Mouse (Mus musculus) heart, adult 18-20 months (tissue): ENCODE measurements at regions not wholly inside any gene's neighbourhood (a gene's known extent, or its start where the extent isn't known, plus 50 kb on each side); places are given as distances from the start of the nearest gene placed in this dataset.
"Not testable (repeated sequence)": the region's sequence is repeated elsewhere in the genome, so short reads cannot be mapped to it uniquely, and the experiment has no call there.

Experiments
- DNase-seq, 2 experiments: peaks; one replicate each; pipeline ENCODE4 v3.0.0; 2021 to 2022; ENCODE audit warnings: mixed read lengths in 1 of 2

DNA sequence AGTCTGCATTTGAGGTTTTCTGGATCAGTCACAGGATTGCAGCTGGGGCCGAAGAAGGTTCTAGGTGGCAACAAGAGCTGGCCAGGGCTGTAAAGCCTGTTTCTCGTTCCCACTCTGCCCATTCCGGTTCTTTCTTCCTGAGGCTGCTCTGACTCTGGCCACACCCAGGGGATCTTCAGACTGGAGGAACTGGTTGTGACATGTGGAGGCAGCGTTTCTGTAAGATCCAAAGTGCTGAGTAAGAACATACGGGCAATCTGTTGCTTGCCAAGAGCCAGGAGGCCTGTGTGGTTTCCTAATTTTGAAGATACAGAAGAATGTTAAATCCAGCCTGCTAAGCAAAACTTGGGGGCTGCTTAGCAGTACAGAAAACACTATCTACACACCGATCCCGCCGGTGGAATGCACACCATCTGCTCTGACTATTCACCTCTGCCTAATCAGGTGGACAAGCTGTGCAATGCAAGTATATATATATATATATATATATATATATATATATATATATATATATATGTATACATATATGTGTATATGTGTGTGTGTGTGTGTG lies 99.3 kb upstream of the Bmp2k start:
- peak in 1 of 2 experiments; percentile 75 for DNase-seq

DNA sequence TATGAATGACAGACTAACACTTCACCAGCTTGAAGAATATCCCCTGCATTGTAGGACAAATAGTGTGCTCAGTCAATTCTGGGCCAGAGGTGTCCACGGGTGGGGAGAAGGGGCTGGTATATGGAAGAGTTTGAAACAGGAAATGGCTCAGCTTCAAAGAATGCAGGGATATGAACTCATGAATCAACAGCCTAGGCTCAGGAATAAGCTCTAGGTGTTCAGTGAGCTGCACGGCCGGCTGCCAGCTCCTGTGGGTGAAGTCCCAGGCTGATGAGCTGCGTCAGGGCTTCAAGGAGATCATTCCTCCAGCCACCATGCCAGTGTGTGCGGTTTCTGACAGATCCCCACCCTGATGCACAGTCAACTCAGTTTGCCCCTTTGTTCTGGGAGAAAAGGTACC lies 98.8 kb upstream of the Bmp2k start:
- DNase-seq, result no peak

DNA sequence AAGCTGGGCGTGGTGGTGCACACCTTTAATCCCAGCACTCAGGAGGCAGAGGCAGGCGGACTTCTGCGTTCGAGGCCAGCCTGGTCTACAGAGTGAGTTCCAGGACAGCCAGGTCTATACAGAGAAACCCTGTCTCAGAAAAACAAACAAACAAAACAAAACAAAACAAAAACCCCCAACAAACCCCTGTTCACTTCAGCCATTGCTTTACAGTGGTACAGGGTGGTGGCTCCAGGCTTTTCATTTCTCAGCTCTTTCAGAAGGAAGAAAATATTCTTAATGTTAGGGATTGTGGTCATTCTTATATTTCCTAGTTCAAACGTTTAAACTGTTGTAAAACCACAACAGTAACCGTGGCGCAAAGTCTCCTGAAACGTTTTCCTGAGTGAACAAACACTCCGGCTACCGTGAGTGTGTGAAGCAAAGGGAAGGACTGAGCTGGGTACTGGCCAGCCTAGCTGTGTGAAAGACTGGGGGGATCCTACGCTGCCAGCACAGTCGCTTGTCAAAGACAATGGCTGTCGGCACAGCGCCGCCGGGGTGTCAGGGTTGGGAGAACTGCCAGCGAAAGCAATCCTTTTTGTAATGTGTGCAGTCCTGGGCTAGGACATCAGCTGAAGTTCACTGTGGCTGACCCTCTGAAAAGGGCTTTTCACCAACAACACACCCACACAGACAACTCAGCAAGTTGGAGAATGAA lies 91.8 kb upstream of the Bmp2k start:
- peak; percentile 46 to 51 for DNase-seq

DNA sequence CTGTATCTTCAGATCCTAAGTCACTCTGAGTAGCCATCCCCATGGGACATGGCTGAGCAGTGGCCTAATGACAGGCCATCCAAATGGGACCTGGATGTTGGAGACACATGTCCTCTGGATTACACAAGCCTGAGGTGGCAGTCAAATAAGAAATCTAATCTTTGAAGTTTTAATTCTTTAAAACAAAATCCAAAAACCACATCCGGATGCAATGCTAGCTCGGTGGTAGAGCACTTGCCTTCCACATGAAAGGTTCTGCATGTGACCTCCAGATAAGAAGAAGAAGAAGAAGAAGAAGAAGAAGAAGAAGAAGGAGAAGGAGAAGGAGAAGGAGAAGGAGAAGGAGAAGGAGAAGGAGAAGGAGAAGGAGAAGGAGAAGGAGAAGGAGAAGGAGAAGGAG lies 89.1 kb upstream of the Bmp2k start:
- DNase-seq, result not testable (repeated sequence)

DNA sequence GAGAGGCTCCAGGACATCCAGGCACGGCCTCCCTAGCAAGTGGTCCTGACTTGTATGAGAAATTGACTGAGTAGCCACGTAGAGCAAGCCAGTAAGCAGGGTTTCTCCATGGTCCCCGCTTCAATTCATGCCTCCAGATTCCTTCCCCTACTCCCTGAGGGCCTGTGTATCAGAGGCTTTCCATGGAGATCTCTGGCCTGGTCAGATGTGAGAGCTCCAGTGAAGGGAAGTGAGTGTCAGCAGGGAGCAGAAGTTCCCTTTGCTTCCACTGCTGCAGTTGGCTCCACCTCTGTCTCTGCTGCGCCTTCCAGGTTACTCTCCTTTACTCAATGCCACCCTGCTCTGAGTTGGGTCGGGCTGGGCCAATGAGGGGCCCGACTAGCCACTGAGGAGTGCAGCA lies 88.3 kb upstream of the Bmp2k start:
- peak in 1 of 2 experiments; percentile 35 for DNase-seq

DNA sequence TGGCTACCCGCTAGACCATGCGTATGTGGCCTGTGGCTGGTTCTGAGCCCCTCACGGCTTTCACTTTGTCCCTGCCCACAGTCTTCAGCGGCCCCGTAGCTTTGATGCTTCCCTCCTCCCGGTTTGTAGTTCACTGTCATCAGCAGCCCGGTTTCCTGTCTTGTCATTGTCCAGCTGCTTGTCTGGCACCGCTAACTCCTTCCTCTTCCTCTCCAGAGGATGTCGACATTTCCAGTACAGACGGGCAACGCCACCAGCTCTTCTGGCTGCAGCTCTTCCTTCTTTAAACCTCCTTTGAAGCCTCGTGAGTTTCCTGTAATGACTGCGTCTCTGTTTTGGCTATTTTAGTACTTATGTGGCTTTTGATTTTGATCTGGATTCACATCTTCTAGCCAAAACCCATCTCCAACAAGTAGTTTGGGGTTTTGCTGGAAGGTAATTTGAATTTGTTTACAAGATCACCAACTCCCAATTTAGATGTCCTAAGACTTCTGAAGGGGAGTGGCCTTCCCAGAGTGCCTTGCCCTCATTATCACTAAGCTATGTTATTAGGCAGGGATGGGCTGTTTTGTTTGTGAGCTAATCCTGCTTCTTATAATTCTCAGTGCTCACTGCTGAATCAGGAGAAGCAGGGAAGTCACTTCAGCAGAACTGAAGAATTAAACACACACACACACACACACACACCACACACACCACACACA lies 85.8 kb upstream of the Bmp2k start:
- DNase-seq, result peak; percentile 84 to 92

DNA sequence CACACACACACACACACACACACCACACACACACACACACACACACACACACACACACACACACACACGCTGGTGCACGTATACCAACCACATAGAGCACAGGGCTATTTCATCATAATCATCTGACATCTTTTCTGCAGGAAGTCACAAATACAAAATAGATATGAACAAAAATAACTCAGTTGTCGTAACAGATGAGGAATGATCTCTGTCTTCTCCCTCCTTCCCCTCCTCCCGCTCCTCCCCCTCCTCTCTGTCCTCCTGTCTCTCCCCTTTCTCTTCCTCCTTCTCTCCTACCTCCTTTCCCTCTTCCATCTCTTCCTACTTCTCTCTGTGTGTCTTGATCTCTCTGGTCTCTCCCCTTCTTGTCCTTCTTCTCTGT lies 85.2 kb upstream of the Bmp2k start:
- peak in 1 of 2 experiments; percentile 38 for DNase-seq

DNA sequence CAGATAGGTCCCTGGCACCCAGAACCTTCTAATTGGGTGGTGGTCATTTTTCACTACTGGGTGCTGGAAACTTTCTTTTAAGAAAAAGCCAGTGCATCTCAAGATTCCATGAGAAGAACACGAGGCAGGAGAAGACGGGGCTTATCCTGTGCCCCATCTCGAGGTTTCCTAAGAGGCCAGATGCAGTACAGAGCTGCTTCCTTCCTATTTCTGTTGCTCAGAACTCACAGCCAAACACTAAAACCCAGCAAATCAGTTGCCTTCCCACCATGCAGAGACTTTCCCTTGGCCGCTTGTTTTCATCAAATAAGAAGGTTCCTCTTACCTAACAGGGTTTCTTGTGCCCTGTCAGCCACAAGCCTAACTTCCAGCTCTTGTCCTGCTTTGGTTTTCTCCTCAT lies 84.7 kb upstream of the Bmp2k start:
- peak; percentile 35 to 55 for DNase-seq

DNA sequence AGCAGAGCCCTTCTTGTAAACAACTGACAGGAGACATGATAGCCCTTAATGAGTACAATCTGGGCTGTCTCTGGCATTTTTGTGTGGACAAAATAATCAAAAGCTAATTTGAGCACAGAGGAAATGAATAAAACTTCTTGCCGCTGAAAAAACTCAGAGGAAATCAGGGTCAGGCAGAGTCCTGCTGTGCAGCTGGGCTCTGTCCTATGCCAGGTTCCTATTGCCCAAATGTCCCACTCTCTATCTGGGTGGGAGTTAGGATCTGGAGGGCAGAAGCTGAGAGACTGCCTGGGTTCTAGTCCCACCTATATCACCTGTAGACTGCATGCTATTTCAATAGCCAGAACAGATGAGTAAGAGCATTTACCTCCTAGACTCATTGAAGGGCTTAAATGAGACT lies 83.8 kb upstream of the Bmp2k start:
- peak in 1 of 2 experiments; percentile 32 for DNase-seq

DNA sequence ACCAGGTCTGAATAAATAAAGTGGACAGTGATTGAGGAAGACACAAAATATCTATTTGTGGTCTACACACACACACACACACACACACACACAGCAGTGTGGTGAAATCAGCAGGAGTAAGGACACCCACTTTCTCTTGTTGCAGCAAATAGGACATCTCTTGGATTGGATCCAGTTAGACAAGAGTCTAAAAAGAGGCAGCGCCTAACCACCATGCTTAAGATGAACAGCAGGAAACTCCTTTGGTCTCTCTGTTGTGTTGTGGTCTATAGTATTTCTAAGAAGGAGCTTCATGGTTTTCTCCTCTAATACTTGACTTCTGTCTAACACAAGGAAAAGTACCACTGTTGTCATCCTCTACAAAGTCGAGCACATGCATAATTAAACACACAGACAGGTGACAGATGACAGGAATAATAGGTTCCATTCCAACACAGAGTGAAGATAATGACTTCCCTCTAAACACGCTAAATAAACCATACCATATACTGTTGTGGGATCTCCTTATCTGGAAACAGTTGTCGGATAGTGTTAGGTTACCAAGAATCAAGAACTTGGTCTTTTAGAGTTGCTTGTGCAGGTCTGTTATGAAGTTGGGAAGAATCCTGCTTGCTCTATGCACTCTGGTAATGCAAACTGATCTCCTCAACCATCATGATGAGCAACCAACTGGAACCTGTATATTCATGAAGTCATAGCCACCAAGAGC lies 82.6 kb upstream of the Bmp2k start:
- no peak for DNase-seq

DNA sequence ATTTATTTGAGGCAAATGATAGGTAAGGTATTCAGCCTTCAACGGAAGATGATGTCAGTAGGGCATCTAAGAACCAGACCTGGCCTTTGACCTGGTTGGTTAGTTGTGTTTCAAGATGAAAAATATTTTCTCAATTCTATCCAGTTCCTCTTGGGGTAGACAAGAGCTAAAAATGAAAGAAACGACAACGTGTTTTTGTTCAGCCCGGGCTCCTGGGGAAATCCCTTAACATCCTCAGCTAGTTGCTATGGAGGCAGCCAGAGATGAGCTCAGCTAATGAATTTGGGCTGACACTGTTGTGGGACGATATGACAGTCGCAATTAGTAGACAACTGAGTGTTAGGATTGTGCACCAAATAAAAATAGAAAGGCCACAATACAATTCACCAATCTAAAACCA lies 80.6 kb upstream of the Bmp2k start:
- no peak for DNase-seq

DNA sequence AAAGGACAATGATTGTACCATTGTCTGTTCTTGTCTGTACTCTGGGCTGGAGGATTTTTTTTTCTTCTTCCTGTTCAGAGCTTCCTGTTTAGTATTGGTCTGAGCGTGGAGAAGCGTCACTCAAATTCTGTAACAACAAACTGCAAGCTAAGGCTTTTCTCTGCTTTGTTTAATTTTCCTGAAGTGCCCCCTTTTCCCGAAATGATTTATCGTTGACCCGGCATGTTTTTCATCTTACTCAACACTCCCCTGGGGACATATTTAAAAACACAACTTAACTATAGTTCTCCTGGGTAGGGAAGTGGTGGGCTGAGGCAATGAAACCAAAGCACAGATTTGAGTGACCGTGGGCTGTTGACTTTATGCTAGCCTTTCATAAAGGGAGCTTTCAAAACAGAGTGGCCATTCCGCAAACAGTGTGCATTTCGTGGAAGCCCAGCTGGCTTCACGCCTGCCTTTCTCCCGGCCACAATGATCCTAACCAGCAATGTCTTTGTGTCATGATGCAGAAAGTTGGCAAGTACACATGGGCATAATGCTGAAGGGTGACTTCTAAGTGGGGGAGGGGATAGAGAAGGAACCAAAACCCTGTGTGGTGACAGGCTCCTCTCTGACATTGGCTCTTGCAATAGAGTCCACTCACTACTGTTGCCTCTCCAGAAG lies 79.8 kb upstream of the Bmp2k start:
- peak in 1 of 2 experiments; percentile 56 for DNase-seq

DNA sequence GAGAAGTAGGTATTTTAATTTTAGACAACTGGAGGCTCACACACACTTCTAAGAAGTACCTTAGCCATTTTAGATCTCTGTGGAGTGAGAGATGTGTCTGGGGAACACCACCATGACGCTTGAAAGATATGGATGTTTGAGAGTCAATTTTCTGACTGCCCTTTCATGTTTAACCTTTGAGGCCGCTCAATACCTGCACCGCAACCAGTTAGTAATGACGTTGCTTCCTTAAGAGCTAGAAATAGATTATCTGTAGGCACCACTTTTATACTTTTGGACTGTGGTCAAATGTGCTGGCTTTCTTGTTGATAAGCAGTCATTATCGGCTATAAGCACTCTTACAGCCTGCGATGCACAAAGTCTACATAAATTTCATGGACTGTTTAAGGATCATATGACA lies 78.3 kb upstream of the Bmp2k start:
- DNase-seq, result no peak

DNA sequence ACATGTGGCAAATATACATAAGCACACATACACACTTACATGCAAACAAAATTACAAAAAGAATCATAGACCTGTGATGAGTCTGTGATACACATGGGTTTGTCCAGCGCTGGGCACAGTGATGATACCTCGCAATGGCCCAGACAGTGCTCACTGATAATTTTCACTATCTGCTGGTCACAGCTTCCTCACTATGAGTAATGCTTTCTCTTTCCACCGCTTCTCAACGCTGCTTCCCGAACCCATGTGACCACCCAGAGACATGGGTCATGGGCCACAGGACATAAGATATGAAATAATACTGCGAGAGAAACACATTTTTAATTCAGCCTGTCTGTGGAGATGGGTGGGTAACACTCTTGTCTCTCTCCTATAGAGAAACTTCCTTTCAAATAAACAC lies 76.5 kb upstream of the Bmp2k start:
- DNase-seq, result peak in 1 of 2 experiments; percentile 20

DNA sequence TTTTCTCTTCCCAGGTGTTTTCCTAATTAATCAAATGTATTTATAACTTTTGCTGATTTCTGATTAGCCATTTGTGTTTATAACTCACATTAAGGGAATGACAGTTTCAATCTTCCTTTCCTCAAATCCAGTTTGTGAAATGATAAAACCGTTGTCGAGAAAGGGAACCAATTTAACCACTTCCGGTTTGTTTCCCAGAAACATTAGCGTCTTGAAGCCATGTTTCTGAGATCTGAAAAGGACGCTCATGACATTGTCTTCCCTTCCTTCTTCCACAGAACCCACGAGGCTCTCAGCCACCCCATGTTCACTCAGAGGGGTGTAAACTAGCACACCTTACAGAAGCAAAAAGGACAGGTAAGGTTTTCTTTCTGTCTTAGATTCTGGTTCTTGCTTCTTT lies 76.0 kb upstream of the Bmp2k start:
- no peak for DNase-seq

DNA sequence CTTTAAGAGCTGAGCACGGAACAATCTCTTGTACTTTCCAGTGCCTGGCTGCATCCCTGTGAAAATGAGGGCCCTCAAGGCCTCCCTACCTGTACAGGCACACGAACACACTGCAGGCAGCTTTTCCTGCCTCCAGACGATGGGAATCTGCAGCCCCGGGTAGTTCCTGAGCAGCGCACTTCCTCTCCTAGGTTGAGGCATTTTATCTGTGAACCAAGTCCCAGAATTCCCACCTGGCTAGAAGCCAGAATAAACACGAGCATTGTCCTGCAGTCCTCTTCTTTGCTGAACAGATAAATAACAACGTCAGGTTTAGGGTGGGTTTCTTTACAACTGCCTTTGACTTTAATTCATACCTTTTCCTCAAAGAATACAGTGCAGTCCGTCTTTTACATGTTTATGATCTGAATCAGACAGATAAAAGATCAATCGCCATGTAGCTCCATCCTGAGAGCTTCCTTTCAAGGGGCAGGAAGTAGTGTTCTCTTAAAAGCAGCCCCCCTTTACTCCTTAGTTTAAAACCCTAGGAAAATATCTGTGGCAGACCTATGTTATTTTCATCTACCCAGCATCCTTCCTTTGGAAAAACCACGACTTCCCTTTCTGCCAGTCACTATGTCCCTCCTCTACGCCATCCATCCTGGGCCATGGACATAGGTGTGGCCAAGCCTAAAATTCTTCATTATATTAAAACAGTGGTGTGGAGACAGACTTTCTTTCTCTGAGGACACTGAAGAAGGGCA lies 75.3 kb upstream of the Bmp2k start:
- DNase-seq, result peak; percentile 66 to 81

DNA sequence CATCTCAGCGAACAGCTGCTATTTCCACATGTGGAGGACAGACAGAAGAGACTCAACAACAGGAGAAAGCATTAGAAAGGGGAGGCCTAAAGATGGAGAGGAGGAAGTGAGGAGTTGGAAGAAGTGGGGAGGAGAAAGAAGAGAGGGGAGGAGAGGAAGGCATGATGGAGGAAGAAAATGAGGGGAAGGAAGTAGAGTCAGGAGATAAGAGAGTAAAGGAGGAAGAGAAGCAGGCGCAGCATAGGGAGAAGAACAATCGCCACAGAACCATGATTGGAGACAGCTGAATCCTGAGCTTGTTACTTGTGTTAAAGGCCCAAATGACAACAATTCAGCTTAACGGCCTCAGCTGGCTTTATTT lies 74.8 kb upstream of the Bmp2k start:
- no peak for DNase-seq

DNA sequence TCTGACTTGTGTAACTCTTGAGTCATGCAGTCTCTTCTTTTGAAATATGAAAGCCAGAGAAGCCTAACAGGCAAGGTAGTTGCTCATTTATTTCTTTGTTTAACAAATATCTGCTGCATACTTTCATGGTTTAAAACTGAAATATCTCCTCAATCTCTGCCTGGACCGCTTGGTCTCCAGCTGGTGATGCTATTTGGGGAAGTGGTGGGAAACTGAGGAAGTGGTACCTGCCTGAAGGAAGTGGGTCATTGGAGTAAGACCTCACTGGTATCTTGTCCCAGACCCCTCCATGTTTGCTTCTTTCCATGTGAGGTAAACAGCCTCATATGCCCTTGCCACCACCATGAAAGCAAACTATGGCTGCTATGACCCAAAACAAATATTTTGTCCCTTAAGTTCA lies 74.0 kb upstream of the Bmp2k start:
- DNase-seq, result no peak

DNA sequence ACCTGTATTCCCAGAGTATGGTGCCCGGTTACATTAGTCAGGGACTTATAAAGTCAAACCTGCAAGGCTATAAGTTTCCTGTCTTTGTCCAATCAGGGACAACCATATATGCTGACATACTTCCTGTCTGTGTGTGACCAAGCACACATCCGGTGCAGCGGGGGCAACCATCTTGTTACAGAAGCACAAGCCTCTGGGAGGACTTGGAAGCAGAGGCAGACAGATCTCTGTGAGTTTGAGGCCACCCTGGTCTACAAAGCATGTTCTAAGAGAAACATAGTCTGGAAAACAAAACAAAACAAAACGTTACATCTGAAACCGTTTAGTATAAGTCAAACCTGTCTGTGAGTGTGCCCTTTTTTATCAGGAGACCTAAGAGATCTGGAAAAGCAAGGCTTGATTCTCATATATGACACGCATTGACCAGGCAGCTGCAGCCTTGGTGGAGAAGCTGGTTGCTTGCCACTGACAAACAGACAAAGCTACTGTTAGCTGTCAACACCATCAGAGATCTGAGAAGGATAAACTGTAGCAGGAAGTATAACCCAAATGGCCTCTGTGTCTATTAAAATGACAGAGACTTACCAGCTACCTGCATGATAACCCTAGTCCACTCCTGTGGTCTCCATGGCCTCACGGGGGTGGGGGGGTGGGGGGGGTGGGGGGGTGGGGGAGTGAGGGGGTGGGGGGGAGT lies 72.6 kb upstream of the Bmp2k start:
- no peak for DNase-seq

DNA sequence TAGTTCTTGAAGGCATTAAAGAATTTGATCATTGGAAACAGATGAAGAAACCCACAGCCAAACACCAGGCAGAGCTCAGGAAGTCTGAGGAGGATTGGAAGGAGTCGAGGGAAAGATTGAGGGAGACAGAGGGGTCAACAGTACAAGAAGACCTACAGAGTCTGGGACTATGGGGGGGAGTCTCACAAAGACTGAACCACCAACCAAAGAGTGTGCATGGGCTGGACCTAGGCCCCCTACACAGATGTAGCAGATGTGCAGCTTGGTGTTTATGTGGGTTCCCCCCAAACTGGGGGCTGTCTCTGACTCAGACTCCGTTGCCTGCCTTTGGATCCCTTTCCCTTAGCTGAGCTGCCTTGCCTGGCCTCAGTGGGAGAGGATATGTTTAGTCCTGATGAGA lies 71.5 kb upstream of the Bmp2k start:
- no peak for DNase-seq

DNA sequence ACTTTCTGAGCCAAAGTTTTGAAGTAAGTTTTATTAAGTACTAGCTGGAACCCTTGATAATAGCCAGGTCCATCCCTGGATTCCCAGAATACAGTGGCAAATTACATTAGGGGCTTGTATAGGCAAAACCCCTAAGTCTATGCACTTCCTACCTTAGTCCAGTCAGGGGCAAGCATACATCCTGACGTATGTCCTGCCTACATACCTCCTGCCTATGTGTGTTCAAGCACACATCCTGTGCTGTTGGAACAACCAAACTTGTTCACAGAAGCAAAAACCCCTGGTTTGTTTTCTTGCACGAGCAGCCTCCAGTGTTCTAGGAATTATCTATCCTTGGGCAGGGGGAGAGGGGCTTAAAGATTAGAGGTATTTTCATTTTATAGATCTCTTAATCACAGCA lies 66.4 kb upstream of the Bmp2k start:
- DNase-seq, result no peak
